Mouse (Mus musculus): ENCODE data around the gene Ttbk1. TPM values are rescaled to one million over a fixed set of nuclear protein-coding genes. Genes with fewer than 3 reads are reported as not detected.

Ttbk1 gene
- polyA plus RNA-seq, 1 experiment from 2014 or later, result 1.1 TPM

GRCm38 (mm10) chr17:46436672-46437366 is 50.7 kb downstream of the Ttbk1 start:
- DNase-seq (ENCODE audit: extremely low spot score, low spot score), result no peak
- Histone ChIP-seq H3K27ac (no peak overlapping the region), H3K4me3 (peak overlapping the region; percentile 34), H3K27me3 (ENCODE audit: poor library complexity, severe bottlenecking) (peaks cover 67% of the 10 kb centered on the region), H3K9me3 (no peaks in the 10 kb centered on the region), H3K36me3 (replicated peaks) (no peaks in the 10 kb centered on the region), H3K4me1 (peaks cover 22% of the 10 kb centered on the region)
- 33% methylated on average over 23 of the region's 23 CpGs for WGBS

DNA sequence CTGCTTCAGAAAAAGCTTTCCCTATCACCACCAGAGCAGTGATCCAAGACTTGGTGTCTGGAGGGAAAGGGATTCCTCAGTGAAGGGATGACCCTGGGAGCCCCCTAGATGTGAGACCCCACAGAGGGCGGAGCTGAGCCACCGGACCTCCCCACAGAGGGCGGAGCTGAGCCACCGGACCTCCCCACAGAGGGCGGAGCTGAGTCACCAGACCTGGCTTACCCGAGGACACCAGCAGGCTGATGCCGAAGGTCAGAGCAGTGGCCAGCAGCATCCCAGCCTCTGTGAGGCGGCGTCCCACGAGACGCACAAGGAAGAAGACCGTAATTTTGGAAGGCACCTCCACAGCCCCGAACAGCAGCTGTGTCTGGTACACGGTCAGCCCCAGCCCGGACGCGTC is 53.8 kb downstream of the Ttbk1 start:
- Histone ChIP-seq H3K36me3 (replicated peaks) (no peaks in the 10 kb centered on the region), H3K9me3 (no peaks in the 10 kb centered on the region), H3K4me3 (peak overlapping the region; percentile 44), H3K4me1 (peaks cover 33% of the 10 kb centered on the region), H3K27ac (peak overlapping the region; percentile 73), H3K27me3 (ENCODE audit: poor library complexity, severe bottlenecking) (peaks cover 75% of the 10 kb centered on the region)
- DNase-seq (ENCODE audit: extremely low spot score, low spot score), result no peak
- 3% methylated on average over 17 of the region's 17 CpGs for WGBS

GRCm38 (mm10) chr17:46428761-46429414 is 58.6 kb downstream of the Ttbk1 start, which contains the start of gene Crip3:
TSS of gene Crip3 (plus strand) at chr17:46428926.
- peak within 1 kb of the TSS; percentile 44 for H3K4me3 ChIP-seq
- H3K4me1 ChIP-seq, result peaks cover 19% of the 10 kb centered on the region
- H3K36me3 ChIP-seq (replicated peaks), result no peaks in the 10 kb centered on the region
- WGBS, result 8% methylated on average over 18 of the region's 18 CpGs
- no peak within 1 kb of the TSS for H3K27ac ChIP-seq
- H3K27me3 ChIP-seq (ENCODE audit: poor library complexity, severe bottlenecking), result peaks cover 31% of the 10 kb centered on the region
- no peaks in the 10 kb centered on the region for H3K9me3 ChIP-seq
- no peak for DNase-seq (ENCODE audit: extremely low spot score, low spot score)

- DNase-seq (ENCODE audit: extremely low spot score, low spot score), result no peak
- H3K36me3 ChIP-seq (replicated peaks), result no peaks in the 10 kb centered on the region
- no peaks in the 10 kb centered on the region for H3K9me3 ChIP-seq
- peaks cover 15% of the 10 kb centered on the region for H3K4me1 ChIP-seq
- H3K27ac ChIP-seq, result no peak overlapping the region
- peaks cover 20% of the 10 kb centered on the region for H3K27me3 ChIP-seq (ENCODE audit: poor library complexity, severe bottlenecking)
- H3K4me3 ChIP-seq, result no peak overlapping the region
These were observed 61.0 kb downstream of the Ttbk1 start for GRCm38 (mm10) chr17:46426496-46426895.

- Histone ChIP-seq H3K4me3 (no peak overlapping the region), H3K4me1 (no peaks in the 10 kb centered on the region), H3K36me3 (replicated peaks) (peaks cover 6% of the 10 kb centered on the region), H3K9me3 (no peaks in the 10 kb centered on the region), H3K27me3 (ENCODE audit: poor library complexity, severe bottlenecking) (no peaks in the 10 kb centered on the region), H3K27ac (no peak overlapping the region)
- DNase-seq (ENCODE audit: extremely low spot score, low spot score), result no peak
These were observed 67.8 kb downstream of the Ttbk1 start for GRCm38 (mm10) chr17:46419717-46420116.

DNA sequence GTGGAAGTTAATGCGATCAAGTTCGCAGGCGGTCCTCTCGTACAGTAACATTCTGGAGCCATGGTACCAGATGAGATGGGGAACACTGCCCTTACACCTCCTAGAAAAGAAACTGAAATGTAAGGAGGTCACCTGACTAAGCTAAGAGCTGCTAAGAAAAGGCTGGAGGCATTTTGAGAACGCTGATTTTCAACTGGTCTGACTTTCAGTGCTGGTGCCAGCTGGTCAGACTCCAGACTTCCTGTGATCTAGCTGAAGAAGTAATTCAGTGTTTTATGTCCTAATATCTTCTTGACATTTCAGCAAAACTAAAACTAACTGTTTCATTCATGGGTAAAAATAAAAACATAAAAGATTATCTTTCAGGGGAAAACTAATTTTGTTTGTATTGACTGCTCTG is 68.8 kb downstream of the Ttbk1 start:
- Histone ChIP-seq H3K4me1 (no peaks in the 10 kb centered on the region), H3K27ac (no peak overlapping the region), H3K4me3 (no peak overlapping the region), H3K36me3 (replicated peaks) (peaks cover 16% of the 10 kb centered on the region), H3K9me3 (no peaks in the 10 kb centered on the region), H3K27me3 (ENCODE audit: poor library complexity, severe bottlenecking) (no peaks in the 10 kb centered on the region)
- WGBS, result 81% methylated on average over 5 of the region's 5 CpGs
- DNase-seq (ENCODE audit: extremely low spot score, low spot score), result no peak

- no peaks in the 10 kb centered on the region for H3K27me3 ChIP-seq (ENCODE audit: poor library complexity, severe bottlenecking)
- no peak overlapping the region for H3K4me3 ChIP-seq
- H3K27ac ChIP-seq, result no peak overlapping the region
- 45% methylated on average over 3 of the region's 3 CpGs for WGBS
- no peaks in the 10 kb centered on the region for H3K9me3 ChIP-seq
- DNase-seq (ENCODE audit: extremely low spot score, low spot score), result no peak
- H3K36me3 ChIP-seq (replicated peaks), result peaks cover 90% of the 10 kb centered on the region
- H3K4me1 ChIP-seq, result no peaks in the 10 kb centered on the region
These were observed 79.0 kb downstream of the Ttbk1 start for GRCm38 (mm10) chr17:46408478-46408877.

DNA sequence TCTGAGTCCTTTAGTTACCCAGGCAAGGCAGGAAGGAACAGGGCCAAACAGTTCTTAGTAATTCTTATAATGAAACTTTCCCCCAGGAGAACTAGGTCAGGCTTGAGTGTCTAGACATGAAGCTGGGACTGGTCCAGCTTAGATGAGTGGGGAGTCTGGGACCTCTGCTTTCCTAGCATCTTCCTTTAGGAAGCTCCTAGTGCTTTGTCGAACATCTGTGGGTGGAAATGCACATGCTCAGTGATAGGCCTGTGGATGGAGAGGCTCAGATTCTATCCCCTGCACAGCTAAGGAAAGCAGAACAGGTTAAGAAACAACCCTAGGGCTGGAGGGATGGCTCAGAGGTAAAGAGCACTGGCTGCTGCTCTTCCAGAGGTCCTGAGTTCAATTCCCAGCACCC is 92.8 kb downstream of the Ttbk1 start:
- no peaks in the 10 kb centered on the region for H3K4me1 ChIP-seq
- no peak overlapping the region for H3K27ac ChIP-seq
- WGBS, result 88% methylated on average over 1 of the region's 1 CpGs
- no peaks in the 10 kb centered on the region for H3K27me3 ChIP-seq (ENCODE audit: poor library complexity, severe bottlenecking)
- DNase-seq (ENCODE audit: extremely low spot score, low spot score), result no peak
- no peaks in the 10 kb centered on the region for H3K9me3 ChIP-seq
- peaks cover 68% of the 10 kb centered on the region for H3K36me3 ChIP-seq (replicated peaks)
- no peak overlapping the region for H3K4me3 ChIP-seq

GRCm38 (mm10) chr17:46393012-46393411 is 94.5 kb downstream of the Ttbk1 start:
- Histone ChIP-seq H3K9me3 (no peaks in the 10 kb centered on the region), H3K4me1 (no peaks in the 10 kb centered on the region), H3K27ac (no peak overlapping the region), H3K27me3 (ENCODE audit: poor library complexity, severe bottlenecking) (no peaks in the 10 kb centered on the region), H3K36me3 (replicated peaks) (peaks cover 68% of the 10 kb centered on the region), H3K4me3 (no peak overlapping the region)
- peak; percentile 30 for DNase-seq (ENCODE audit: extremely low spot score, low spot score)
- 51% methylated on average over 2 of the region's 2 CpGs for WGBS

Other genes with a start within 250 kb of the Ttbk1 start
- gene Polr1c, start 239.6 kb downstream of the Ttbk1 start, polyA plus RNA-seq (2016; fragmentation: Nextera tagmentation; extraction: Ambion mirVana), result 140 and 143 TPM in 2 replicates
- 68.3 and 72.5 TPM in 2 replicates for gene Yipf3, start 239.6 kb downstream of the Ttbk1 start, polyA plus RNA-seq (2016; fragmentation: Nextera tagmentation; extraction: Ambion mirVana)
- gene Lrrc73, start 234.1 kb downstream of the Ttbk1 start, polyA plus RNA-seq (2016; fragmentation: Nextera tagmentation; extraction: Ambion mirVana), result 0.81 and 1.0 TPM in 2 replicates
- 60.0 and 62.6 TPM in 2 replicates for gene Tjap1, start 204.6 kb downstream of the Ttbk1 start, polyA plus RNA-seq (2016; fragmentation: Nextera tagmentation; extraction: Ambion mirVana)
- gene Dlk2, start 190.3 kb downstream of the Ttbk1 start, polyA plus RNA-seq (2016; fragmentation: Nextera tagmentation; extraction: Ambion mirVana), result 1.2 TPM in 2 replicates
- 5.8 and 6.1 TPM in 2 replicates for gene Abcc10, start 159.3 kb downstream of the Ttbk1 start, polyA plus RNA-seq (2016; fragmentation: Nextera tagmentation; extraction: Ambion mirVana)
- 6.8 and 7.1 TPM in 2 replicates for gene Zfp318, start 103.9 kb downstream of the Ttbk1 start, polyA plus RNA-seq (2016; fragmentation: Nextera tagmentation; extraction: Ambion mirVana)
- 0.76 TPM in 1 of 2 replicates, not detected in the other for gene Crip3, start 58.7 kb downstream of the Ttbk1 start, polyA plus RNA-seq (2016; fragmentation: Nextera tagmentation; extraction: Ambion mirVana)
- gene Slc22a7, start 49.2 kb downstream of the Ttbk1 start, polyA plus RNA-seq (2016; fragmentation: Nextera tagmentation; extraction: Ambion mirVana), result not detected in 2 replicates
- gene Dnph1, start 9.0 kb upstream of the Ttbk1 start, polyA plus RNA-seq (2016; fragmentation: Nextera tagmentation; extraction: Ambion mirVana), result 107 TPM in 2 replicates
- 3.5 and 3.7 TPM in 2 replicates for gene Cul9, start 58.7 kb upstream of the Ttbk1 start, polyA plus RNA-seq (2016; fragmentation: Nextera tagmentation; extraction: Ambion mirVana)
- gene Srf, start 68.5 kb upstream of the Ttbk1 start, polyA plus RNA-seq (2016; fragmentation: Nextera tagmentation; extraction: Ambion mirVana), result 5.4 and 5.5 TPM in 2 replicates
- 66.0 and 68.4 TPM in 2 replicates for gene Ptk7, start 141.8 kb upstream of the Ttbk1 start, polyA plus RNA-seq (2016; fragmentation: Nextera tagmentation; extraction: Ambion mirVana)
- 29.1 and 31.8 TPM in 2 replicates for gene Klc4, start 158.3 kb upstream of the Ttbk1 start, polyA plus RNA-seq (2016; fragmentation: Nextera tagmentation; extraction: Ambion mirVana)
- 136 and 137 TPM in 2 replicates for gene Mrpl2, start 158.6 kb upstream of the Ttbk1 start, polyA plus RNA-seq (2016; fragmentation: Nextera tagmentation; extraction: Ambion mirVana)
- gene Cul7, start 162.7 kb upstream of the Ttbk1 start, polyA plus RNA-seq (2016; fragmentation: Nextera tagmentation; extraction: Ambion mirVana), result 38.0 and 40.9 TPM in 2 replicates
- 69.0 and 70.1 TPM in 2 replicates for gene Rrp36, start 186.7 kb upstream of the Ttbk1 start, polyA plus RNA-seq (2016; fragmentation: Nextera tagmentation; extraction: Ambion mirVana)
- 163 and 165 TPM in 2 replicates for gene Mea1, start 191.1 kb upstream of the Ttbk1 start, polyA plus RNA-seq (2016; fragmentation: Nextera tagmentation; extraction: Ambion mirVana)
- 132 and 133 TPM in 2 replicates for gene Klhdc3, start 193.2 kb upstream of the Ttbk1 start, polyA plus RNA-seq (2016; fragmentation: Nextera tagmentation; extraction: Ambion mirVana)
- 144 and 154 TPM in 2 replicates for gene Ppp2r5d, start 217.4 kb upstream of the Ttbk1 start, polyA plus RNA-seq (2016; fragmentation: Nextera tagmentation; extraction: Ambion mirVana)
- 19.6 and 20.2 TPM in 2 replicates for gene Pex6, start 223.8 kb upstream of the Ttbk1 start, polyA plus RNA-seq (2016; fragmentation: Nextera tagmentation; extraction: Ambion mirVana)
- 0.80 and 0.87 TPM in 2 replicates for gene Gnmt, start 241.5 kb upstream of the Ttbk1 start, polyA plus RNA-seq (2016; fragmentation: Nextera tagmentation; extraction: Ambion mirVana)

Data from forebrain, embryonic 10.5 days (tissue).